Mouse (Mus musculus) megakaryocyte progenitor cell, adult 5-6 weeks (primary cell): ENCODE data around the gene Slc39a7. TPM values are rescaled to one million over a fixed set of nuclear protein-coding genes. Genes with fewer than 3 reads are reported as not detected.

Source experiments
- ATAC-seq: replicated peaks from 2 replicates; pipeline ENCODE4 v1.8.0; 2016; ENCODE audit warnings: mild to moderate bottlenecking, moderate TSS enrichment, inconsistent platforms; ENCODE audit not compliant: poor library complexity
- total RNA-seq, 2 experiments: library from RNA; stranded (forward) in 1 of 2; stranded (reverse) in 1 of 2; fragments of 157-497, 149-512 nt in 1 of 2; fragments of 200-1000 nt in 1 of 2; gene quantifications; 2 replicates each; pipeline versions ENCODE4 v1.2.3 to v1.2.4; 2015 to 2017

Slc39a7 gene
- total RNA-seq, 2 experiments from 2014 or later: 6.2 to 107 TPM

DNA sequence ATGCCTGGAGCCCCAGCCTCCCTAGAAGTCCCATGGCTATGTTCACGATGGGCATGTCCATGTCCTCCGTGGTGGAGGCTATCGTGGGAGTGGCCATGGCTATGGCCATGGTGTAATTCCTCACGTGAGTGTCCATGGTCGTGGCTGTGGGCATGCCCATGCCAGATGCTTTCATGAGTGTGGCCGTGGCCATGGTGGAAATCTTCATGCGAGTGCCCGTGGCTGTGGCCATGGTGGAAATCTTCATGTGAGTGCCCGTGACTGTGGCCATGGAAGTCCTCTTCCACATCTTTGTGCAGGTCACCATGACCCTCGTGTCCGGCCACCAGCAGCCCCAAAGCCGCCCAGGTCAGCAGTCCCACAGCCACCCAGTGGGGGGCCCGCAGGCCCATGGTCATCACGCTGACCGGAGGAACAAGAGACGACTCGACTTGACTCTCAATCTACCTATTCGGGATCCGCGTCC lies 588 bp downstream of the Slc39a7 start:
- ATAC-seq: no peak

DNA sequence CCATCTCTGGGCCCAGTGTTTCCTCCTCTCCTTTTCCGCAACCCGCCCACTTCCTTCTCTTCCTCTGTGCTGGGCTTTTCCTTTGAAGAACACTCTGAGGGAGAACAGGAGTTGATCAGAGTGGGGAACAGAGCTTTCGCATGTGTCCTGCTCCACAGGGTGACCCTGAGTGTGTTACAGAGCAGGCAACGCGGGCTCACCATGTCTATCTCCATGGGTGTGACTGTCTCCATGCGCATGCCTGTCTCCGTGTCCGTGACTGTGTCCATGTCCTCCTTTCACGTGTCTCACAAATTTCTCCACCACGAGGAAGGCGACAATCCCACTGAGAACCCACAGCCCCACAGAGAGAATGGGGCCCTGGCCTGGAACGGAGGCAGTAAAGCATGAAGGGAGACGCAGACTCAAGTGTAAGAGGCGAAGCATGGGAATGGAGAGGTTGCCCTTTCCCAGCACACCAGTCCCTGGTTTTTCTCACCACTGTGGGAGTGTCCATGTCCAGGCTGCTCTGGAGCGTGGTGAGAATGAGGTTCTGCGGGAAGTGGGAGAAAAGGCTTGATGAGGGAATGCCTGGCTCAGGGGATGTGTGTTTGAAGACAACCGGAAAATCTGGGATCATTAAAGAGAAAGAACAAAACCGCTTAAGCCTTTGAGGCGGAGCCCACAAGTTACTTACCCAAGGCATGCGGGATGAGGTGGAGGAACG lies 1.4 kb downstream of the Slc39a7 start:
- ATAC-seq: no peak

- ATAC-seq: no peak
These were observed 2.2 kb downstream of the Slc39a7 start for GRCm38 (mm10) chr17:34029150-34029889.

- no peak for ATAC-seq
These were observed 2.9 kb downstream of the Slc39a7 start for GRCm38 (mm10) chr17:34028501-34029149.

- ATAC-seq: peak; percentile 55
These were observed 3.7 kb downstream of the Slc39a7 start, which contains the start of gene H2-Ke6 for GRCm38 (mm10) chr17:34027656-34028223. TSS of gene H2-Ke6 (minus strand) at chr17:34028060.

GRCm38 (mm10) chr17:34026917-34027655 lies 4.4 kb downstream of the Slc39a7 start:
- ATAC-seq: peak; percentile 33

GRCm38 (mm10) chr17:34026221-34026620 lies 5.3 kb downstream of the Slc39a7 start:
- no peak for ATAC-seq

DNA sequence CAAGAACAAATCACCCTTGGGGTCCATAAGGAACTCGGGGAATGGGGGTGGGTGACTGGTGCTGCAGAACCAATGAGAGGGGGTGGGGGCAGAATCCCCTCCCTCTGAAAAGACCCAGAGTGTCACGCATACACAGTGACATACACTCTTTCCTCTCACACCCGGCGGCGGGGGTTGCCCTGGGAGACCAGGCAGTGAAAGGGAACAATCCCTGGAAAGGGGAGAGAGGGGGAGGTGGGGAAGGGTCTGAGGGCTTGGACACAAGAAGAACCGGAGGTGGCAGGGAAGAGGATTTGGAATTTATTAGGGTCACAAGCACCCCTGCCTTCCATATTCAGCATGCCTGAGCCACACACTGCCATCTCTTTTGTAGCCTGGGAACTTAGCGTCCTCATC lies 5.7 kb downstream of the Slc39a7 start:
- ATAC-seq: no peak

GRCm38 (mm10) chr17:34024861-34025755 lies 6.4 kb downstream of the Slc39a7 start:
- no peak for ATAC-seq

DNA sequence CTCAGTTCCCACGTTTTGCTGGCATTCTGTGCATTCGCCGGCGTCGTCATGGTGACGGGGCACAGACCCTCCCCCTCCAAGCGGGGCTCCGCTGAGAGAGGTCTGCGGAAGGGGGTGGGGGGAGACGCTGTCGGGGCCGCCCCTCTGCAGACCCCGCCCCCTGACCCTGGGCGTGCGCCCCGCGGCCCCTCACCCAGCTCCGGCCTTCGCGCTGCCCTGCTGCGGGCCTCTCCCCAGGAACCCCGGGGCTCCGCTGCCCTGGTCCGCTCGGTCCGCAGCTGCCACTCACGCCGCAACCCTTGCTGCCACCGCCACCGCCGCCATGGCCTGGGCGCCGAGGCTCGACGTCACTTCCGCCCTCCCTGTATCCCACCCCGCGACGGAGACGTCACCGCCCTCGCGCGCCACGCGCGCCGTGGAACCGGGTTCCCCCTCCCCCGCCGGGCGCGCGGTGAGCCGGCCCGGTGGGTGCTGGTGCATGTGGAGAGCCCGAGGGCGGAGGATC lies 7.1 kb downstream of the Slc39a7 start, which contains the start of gene Ring1:
Gene Ring1 (minus strand): TSS at position 364 of the 505 bp plus-strand sequence.
- peak; percentile 37 for ATAC-seq

DNA sequence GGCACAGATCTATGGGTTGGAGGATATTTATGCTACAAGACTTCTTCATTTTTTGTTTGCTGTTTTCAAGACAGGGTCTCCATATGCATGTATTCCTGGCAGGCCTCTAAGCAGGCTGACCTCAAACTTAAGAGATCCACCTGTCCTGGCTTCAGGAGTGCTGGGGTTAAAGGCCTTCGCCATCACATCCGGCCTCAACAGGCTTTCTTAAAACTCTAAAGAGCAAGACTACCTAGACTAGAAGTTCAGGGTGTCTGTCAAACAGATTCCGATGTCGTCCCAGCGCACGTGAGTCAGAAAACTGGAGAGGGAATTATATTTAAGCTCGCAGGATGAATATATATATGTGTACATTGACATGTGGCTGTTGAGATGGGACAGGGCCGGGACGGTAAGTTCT lies 7.8 kb downstream of the Slc39a7 start:
- no peak for ATAC-seq

DNA sequence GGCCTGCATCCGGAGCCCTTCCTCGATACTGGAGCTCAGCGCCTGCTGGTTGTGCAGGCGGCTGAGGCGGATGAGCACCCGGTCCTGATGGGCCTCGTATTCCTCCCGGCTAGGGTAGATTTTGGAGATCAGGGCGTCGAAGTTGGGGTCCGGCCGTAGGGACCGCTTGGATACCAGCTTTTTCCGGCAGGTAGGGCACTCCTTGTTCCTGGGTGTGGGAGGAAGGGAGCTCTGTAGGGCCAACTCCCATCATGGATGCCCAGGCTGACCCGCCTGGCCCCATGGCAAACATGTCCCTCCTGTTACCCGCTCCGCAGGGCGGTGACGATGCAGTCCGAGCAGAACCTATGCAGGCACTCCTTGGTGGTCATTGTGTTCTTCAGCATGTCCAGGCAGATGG lies 8.5 kb downstream of the Slc39a7 start:
- ATAC-seq: no peak

DNA sequence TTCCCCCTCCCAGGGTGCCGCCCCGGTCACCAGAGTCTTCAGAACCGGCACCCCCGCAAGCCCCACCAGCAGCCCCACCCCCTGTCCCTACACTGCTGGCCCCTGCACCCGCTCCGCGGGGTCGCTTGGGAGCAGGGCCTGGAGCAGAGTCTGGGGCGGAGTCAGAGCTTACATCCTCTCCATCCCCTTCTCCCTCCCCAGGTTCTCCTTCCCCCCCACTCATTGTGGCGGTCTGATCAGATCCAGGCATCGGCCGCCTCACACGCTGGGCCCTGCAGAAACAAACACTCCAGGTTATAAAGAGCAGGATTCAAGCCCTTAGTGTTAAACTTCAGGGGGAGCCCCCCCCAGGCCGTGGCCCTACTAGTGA lies 9.1 kb downstream of the Slc39a7 start:
- no peak for ATAC-seq

GRCm38 (mm10) chr17:34021539-34022413 lies 9.7 kb downstream of the Slc39a7 start:
- no peak for ATAC-seq

GRCm38 (mm10) chr17:34013436-34013835 lies 18.0 kb downstream of the Slc39a7 start:
- ATAC-seq: no peak

GRCm38 (mm10) chr17:34010156-34010555 lies 21.3 kb downstream of the Slc39a7 start:
- no peak for ATAC-seq

DNA sequence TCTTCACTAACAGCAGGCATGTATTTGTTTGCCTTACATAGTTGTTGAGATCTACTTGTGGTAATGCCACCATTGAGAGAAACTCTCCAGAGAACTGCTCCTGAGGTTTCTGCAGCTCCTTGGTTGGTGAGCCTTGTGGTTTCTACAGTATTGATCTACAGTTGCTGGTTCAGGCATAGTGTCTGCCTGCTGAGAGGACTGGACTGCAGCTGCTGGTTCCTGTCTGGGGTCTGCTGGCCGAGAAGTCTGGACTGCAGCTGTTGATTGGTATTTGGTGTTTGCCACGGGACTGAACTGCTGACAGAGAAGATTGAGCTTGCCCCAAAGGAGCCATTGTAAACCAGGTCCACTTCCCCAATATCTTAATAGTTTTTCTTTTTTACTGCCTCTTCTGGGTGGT lies 24.9 kb downstream of the Slc39a7 start:
- ATAC-seq: no peak

- no peak for ATAC-seq
These were observed 28.1 kb downstream of the Slc39a7 start for GRCm38 (mm10) chr17:34003426-34003825.
